Mouse (Mus musculus) erythroblast, embryonic 14.5 days (primary cell): ENCODE results near the gene Zc2hc1b.

Source experiments
- GATA1 ChIP-seq: IDR thresholded peaks from 2 replicates; pipeline ENCODE4 v1.6.1; 2012; ENCODE audit warnings: low read length, inconsistent platforms, mixed read lengths
- TAL1 ChIP-seq: IDR thresholded peaks from 3 replicates; pipeline ENCODE4 v1.6.1; 2012; ENCODE audit warnings: low read length, inconsistent platforms, mixed read lengths

- no peak for TF ChIP-seq GATA1
- TF ChIP-seq TAL1: no peak
Measured at GRCm38 (mm10) chr10:13137906-13138305, 39.9 kb downstream of the Zc2hc1b start.
